Mouse (Mus musculus): ENCODE measurements around the gene Gchfr. TPM values are rescaled to one million over a fixed set of nuclear protein-coding genes. Genes with fewer than 3 reads are reported as not detected.

The Gchfr gene
- polyA plus RNA-seq, 1 experiment = not detected

- Histone ChIP-seq H3K4me1 (ENCODE audit: control insufficient read depth, insufficient read depth, low read length) (no peaks in the 10 kb centered on the region; the same call in 1 of the 2 replicates), H3K27ac (ENCODE audit: insufficient read depth, low read depth, low read length) (no peak overlapping the region), H3K4me3 (ENCODE audit: insufficient read depth, low read depth, low read length) (no peak overlapping the region)
- WGBS = 68% methylated on average over 4 of the region's 4 CpGs
- no peak for TF ChIP-seq CTCF (IDR thresholded peaks at IDR 0.05; ENCODE audit: insufficient read depth, low read depth, low read length)
- no peak for TF ChIP-seq POLR2A (IDR thresholded peaks at IDR 0.05; ENCODE audit: insufficient read depth, low read depth, low read length)
These were observed 36.4 kb downstream of the Gchfr start for GRCm38 (mm10) chr2:119203871-119204460.

- 12% methylated on average over 6 of the region's 6 CpGs for WGBS
- Histone ChIP-seq H3K4me3 (ENCODE audit: insufficient read depth, low read depth, low read length) (peak overlapping the region; percentile 63), H3K27ac (ENCODE audit: insufficient read depth, low read depth, low read length) (peak overlapping the region; percentile 6; the same call in 1 of the 2 replicates), H3K4me1 (ENCODE audit: control insufficient read depth, insufficient read depth, low read length) (peaks cover 2% of the 10 kb centered on the region; the same call in 1 of the 2 replicates)
- no peak for TF ChIP-seq CTCF (IDR thresholded peaks at IDR 0.05; ENCODE audit: insufficient read depth, low read depth, low read length)
- no peak for TF ChIP-seq POLR2A (IDR thresholded peaks at IDR 0.05; ENCODE audit: insufficient read depth, low read depth, low read length)
These were observed 40.4 kb downstream of the Gchfr start for GRCm38 (mm10) chr2:119207961-119208343.

GRCm38 (mm10) chr2:119208344-119209175 lies 41.0 kb downstream of the Gchfr start, which contains the start of the genes Zfyve19 and Dnajc17:
TSS of gene Zfyve19 (plus strand) at chr2:119208617.
TSS of gene Dnajc17 (minus strand) at chr2:119208795.
- peak within 1 kb of the TSS; percentile 6; the same call in 1 of the 2 replicates for H3K27ac ChIP-seq (ENCODE audit: insufficient read depth, low read depth, low read length)
- H3K4me1 ChIP-seq (ENCODE audit: control insufficient read depth, insufficient read depth, low read length) = peaks cover 2% of the 10 kb centered on the region; the same call in 1 of the 2 replicates
- TF ChIP-seq CTCF (IDR thresholded peaks at IDR 0.05; ENCODE audit: insufficient read depth, low read depth, low read length) = no peak
- peak; percentile 40 for TF ChIP-seq POLR2A (IDR thresholded peaks at IDR 0.05; ENCODE audit: insufficient read depth, low read depth, low read length)
- WGBS = under 1% methylated on average over 51 of the region's 51 CpGs
- H3K4me3 ChIP-seq (ENCODE audit: insufficient read depth, low read depth, low read length) = peak within 1 kb of the TSS; percentile 90

GRCm38 (mm10) chr2:119209176-119209507 lies 41.6 kb downstream of the Gchfr start:
- H3K4me1 ChIP-seq (ENCODE audit: control insufficient read depth, insufficient read depth, low read length) = peaks cover 2% of the 10 kb centered on the region; the same call in 1 of the 2 replicates
- H3K27ac ChIP-seq (ENCODE audit: insufficient read depth, low read depth, low read length) = no peak overlapping the region; the same call in 1 of the 2 replicates
- WGBS = under 1% methylated on average over 13 of the region's 13 CpGs
- H3K4me3 ChIP-seq (ENCODE audit: insufficient read depth, low read depth, low read length) = peak overlapping the region; percentile 90
- TF ChIP-seq CTCF (IDR thresholded peaks at IDR 0.05; ENCODE audit: insufficient read depth, low read depth, low read length) = no peak
- TF ChIP-seq POLR2A (IDR thresholded peaks at IDR 0.05; ENCODE audit: insufficient read depth, low read depth, low read length) = no peak

Other genes starting within 250 kb of the Gchfr start
- gene Chst14, start 241.3 kb upstream of the Gchfr start, polyA plus RNA-seq (2012; ENCODE audit: insufficient read depth, insufficient read length, low replicate concordance, missing spikeins) = not detected in 2 replicates
- not detected in 2 replicates for gene Ccdc32, start 138.4 kb upstream of the Gchfr start, polyA plus RNA-seq (2012; ENCODE audit: insufficient read depth, insufficient read length, low replicate concordance, missing spikeins)
- gene Rpusd2, start 133.0 kb upstream of the Gchfr start, polyA plus RNA-seq (2012; ENCODE audit: insufficient read depth, insufficient read length, low replicate concordance, missing spikeins) = not detected in 2 replicates
- not detected in 2 replicates for gene Knl1, start 120.7 kb upstream of the Gchfr start, polyA plus RNA-seq (2012; ENCODE audit: insufficient read depth, insufficient read length, low replicate concordance, missing spikeins)
- not detected in 2 replicates for gene Rad51, start 55.0 kb upstream of the Gchfr start, polyA plus RNA-seq (2012; ENCODE audit: insufficient read depth, insufficient read length, low replicate concordance, missing spikeins)
- gene Rmdn3, start 10.7 kb upstream of the Gchfr start, polyA plus RNA-seq (2012; ENCODE audit: insufficient read depth, insufficient read length, low replicate concordance, missing spikeins) = not detected in 2 replicates
- not detected in 2 replicates for gene Gm14137, start 6.7 kb downstream of the Gchfr start, polyA plus RNA-seq (2012; ENCODE audit: insufficient read depth, insufficient read length, low replicate concordance, missing spikeins)
- gene Zfyve19, start 40.8 kb downstream of the Gchfr start, polyA plus RNA-seq (2012; ENCODE audit: insufficient read depth, insufficient read length, low replicate concordance, missing spikeins) = not detected in 2 replicates
- gene Dnajc17, start 41.0 kb downstream of the Gchfr start, polyA plus RNA-seq (2012; ENCODE audit: insufficient read depth, insufficient read length, low replicate concordance, missing spikeins) = not detected in 2 replicates
- gene Ppp1r14d, start 62.1 kb downstream of the Gchfr start, polyA plus RNA-seq (2012; ENCODE audit: insufficient read depth, insufficient read length, low replicate concordance, missing spikeins) = not detected in 2 replicates
- not detected in 2 replicates for gene Spint1, start 69.6 kb downstream of the Gchfr start, polyA plus RNA-seq (2012; ENCODE audit: insufficient read depth, insufficient read length, low replicate concordance, missing spikeins)
- gene Rhov, start 103.5 kb downstream of the Gchfr start, polyA plus RNA-seq (2012; ENCODE audit: insufficient read depth, insufficient read length, low replicate concordance, missing spikeins) = not detected in 2 replicates
- not detected in 2 replicates for gene Vps18, start 121.0 kb downstream of the Gchfr start, polyA plus RNA-seq (2012; ENCODE audit: insufficient read depth, insufficient read length, low replicate concordance, missing spikeins)
- not detected in 2 replicates for gene Dll4, start 158.0 kb downstream of the Gchfr start, polyA plus RNA-seq (2012; ENCODE audit: insufficient read depth, insufficient read length, low replicate concordance, missing spikeins)
- not detected in 2 replicates for gene Chac1, start 183.5 kb downstream of the Gchfr start, polyA plus RNA-seq (2012; ENCODE audit: insufficient read depth, insufficient read length, low replicate concordance, missing spikeins)

All from olfactory bulb, adult 2 months (tissue).